Mouse (Mus musculus) CD4-positive helper T cell, adult 2 months (primary cell): Measurements from ENCODE around the gene Smap1.
A peak's percentile ranks its signal among the peaks of the same experiment; 100 is the strongest.

Experiments used
- DNase-seq: peaks from one replicate; pipeline ENCODE4 v3.0.0-alpha.2; 2012; ENCODE audit warnings: low read depth, missing footprints, low spot score

Gene Smap1

GRCm38 (mm10) chr1:23920275-23920674, 1.8 kb downstream of the Smap1 start:
- no peak for DNase-seq

GRCm38 (mm10) chr1:23919086-23919485, 3.0 kb downstream of the Smap1 start:
- no peak for DNase-seq

- peak; percentile 68 for DNase-seq
Observed at GRCm38 (mm10) chr1:23915483-23915882, 6.6 kb downstream of the Smap1 start.

- no peak for DNase-seq
Observed at GRCm38 (mm10) chr1:23912988-23913387, 9.1 kb downstream of the Smap1 start.

- DNase-seq: no peak
Observed at GRCm38 (mm10) chr1:23906082-23906481, 16.0 kb downstream of the Smap1 start.

- DNase-seq: no peak
Observed at GRCm38 (mm10) chr1:23903340-23903739, 18.8 kb downstream of the Smap1 start.

- no peak for DNase-seq
Observed at GRCm38 (mm10) chr1:23902736-23903135, 19.4 kb downstream of the Smap1 start.

GRCm38 (mm10) chr1:23899647-23900020, 22.5 kb downstream of the Smap1 start:
- DNase-seq: no peak

- no peak for DNase-seq
Observed at GRCm38 (mm10) chr1:23899020-23899646, 23.0 kb downstream of the Smap1 start.

GRCm38 (mm10) chr1:23892072-23892471, 30.0 kb downstream of the Smap1 start:
- no peak for DNase-seq

GRCm38 (mm10) chr1:23884914-23885313, 37.2 kb downstream of the Smap1 start:
- no peak for DNase-seq

- no peak for DNase-seq
Observed at GRCm38 (mm10) chr1:23884087-23884668, 37.9 kb downstream of the Smap1 start.

GRCm38 (mm10) chr1:23882681-23883080, 39.4 kb downstream of the Smap1 start:
- peak; percentile 38 for DNase-seq

- DNase-seq: no peak
Observed at GRCm38 (mm10) chr1:23872194-23872593, 49.9 kb downstream of the Smap1 start.

GRCm38 (mm10) chr1:23867350-23867862, 54.7 kb downstream of the Smap1 start:
- DNase-seq: no peak

- DNase-seq: no peak
Observed at GRCm38 (mm10) chr1:23865566-23865965, 56.6 kb downstream of the Smap1 start.

- DNase-seq: no peak
Observed at GRCm38 (mm10) chr1:23860944-23861343, 61.2 kb downstream of the Smap1 start.

- no peak for DNase-seq
Observed at GRCm38 (mm10) chr1:23855623-23856022, 66.5 kb downstream of the Smap1 start.

- no peak for DNase-seq
Observed at GRCm38 (mm10) chr1:23846044-23846680, 76.0 kb downstream of the Smap1 start.

GRCm38 (mm10) chr1:23845007-23845406, 77.1 kb downstream of the Smap1 start:
- DNase-seq: no peak

- no peak for DNase-seq
Observed at GRCm38 (mm10) chr1:23843790-23844189, 78.3 kb downstream of the Smap1 start.

- DNase-seq: no peak
Observed at GRCm38 (mm10) chr1:23842629-23843028, 79.5 kb downstream of the Smap1 start.

GRCm38 (mm10) chr1:23840924-23841323, 81.2 kb downstream of the Smap1 start:
- no peak for DNase-seq
